Mouse (Mus musculus): Measurements from ENCODE around the gene Gm45233.

Gm45233 gene

DNA sequence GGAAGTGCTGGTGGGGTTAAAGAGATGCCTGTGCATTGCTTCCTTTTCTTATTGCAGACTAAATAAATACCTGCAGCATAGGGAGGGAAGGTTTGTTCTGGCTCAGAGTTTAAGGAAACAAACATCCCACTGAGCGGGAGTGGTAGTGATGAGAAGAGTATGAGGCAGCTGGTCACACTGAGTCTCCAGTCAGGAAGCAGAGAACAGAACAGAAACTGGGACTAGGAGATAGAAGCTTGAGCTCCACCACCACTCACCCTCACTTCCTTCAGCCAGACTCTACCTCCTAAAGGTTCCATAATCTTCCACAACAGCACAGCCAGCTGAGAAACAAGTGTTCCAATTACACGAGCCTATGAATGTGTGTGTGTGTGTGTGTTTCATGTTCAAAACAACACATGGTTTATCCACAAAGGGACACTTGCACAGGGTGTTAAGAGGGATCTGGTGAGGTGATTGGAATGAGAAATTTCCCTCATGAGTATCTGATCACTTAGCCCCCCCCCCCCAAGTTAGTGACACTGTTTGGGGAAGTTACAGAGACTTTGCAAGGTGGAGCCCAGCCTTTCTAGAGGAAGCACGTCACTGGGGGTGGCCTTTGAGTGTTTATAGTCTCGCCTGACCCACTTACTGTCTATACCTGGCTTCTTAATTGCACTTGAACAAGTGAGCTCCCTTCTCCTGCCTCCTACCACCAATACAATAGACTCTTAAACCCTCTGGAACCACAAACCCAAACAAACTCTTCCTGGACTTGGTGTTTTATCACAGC, 68.0 kb downstream of the Gm45233 start:
- no peak for DNase-seq (ENCODE audit: low read depth)

DNA sequence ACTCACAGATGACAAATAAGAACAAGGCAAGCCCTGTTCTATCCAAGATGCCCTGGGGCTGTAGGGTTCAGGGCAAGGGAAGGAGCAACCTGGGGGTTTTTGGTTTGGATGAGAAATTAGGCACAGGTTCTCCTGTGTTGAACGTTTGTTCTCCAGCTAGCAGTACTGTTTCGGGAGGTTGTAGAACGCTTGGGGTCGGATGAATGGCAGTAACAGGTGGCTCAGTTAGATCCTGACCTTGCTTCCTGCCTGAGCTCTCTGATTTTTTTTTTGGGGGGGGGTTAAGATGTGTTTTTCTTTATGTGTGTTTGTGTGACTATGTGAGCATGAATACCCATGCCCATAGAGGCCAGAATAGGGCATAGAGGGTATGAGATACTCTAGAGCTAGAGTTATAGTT, 68.6 kb downstream of the Gm45233 start:
- no peak for DNase-seq (ENCODE audit: low read depth)

Measured in NIH3T3 (cell line).